Mouse (Mus musculus) brain, embryonic 18.5 days (tissue): ENCODE results near the gene Scg5.

Source experiments
- DNase-seq: peaks from one replicate; pipeline ENCODE4 v3.0.0-alpha.2; 2012; ENCODE audit warnings: low read depth, low spot score

The Scg5 gene

GRCm38 (mm10) chr2:113806851-113807577, 21.9 kb downstream of the Scg5 start:
- DNase-seq, result no peak

DNA sequence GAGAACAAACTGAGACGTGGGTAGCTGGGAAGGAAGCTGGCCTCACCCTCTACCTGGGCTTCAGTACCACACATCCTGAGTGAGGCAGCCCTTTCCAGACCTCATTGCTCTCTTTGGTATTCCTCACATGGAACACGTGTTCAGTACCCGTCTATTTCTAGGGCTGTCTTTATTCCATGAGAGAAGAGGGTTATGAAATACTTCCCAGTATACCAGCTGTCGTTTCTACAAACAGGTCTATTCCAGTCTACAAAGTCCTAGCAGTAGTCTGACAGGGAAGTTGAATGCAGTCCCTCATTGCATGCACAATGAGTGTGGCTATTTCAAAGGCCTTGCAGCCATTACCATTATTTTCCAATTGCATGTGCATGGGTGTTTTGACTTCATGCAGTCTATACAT, 23.2 kb downstream of the Scg5 start:
- DNase-seq, result no peak

- no peak for DNase-seq
Measured at GRCm38 (mm10) chr2:113803753-113804152, 25.2 kb downstream of the Scg5 start.

DNA sequence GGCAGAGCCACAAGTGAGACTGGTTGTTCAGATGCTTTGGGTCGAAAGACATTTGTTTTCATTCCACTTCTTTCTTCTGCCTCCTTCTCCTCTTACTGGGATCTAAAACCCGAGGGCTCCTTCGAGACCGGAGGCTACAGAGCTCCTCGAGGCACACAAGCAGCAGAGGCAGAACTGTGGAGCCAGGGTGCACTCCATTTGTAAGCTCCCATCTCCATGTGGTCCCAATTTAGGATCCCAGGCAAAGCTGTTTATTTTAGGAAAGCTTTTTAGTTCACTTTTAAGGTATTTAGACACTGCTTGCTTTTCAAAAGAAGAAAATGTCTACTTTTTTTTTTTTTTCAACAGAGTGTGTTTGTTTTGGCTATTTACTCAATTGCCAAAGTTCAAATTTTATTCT, 28.1 kb downstream of the Scg5 start:
- no peak for DNase-seq

GRCm38 (mm10) chr2:113798605-113799004, 30.3 kb downstream of the Scg5 start:
- DNase-seq, result no peak

DNA sequence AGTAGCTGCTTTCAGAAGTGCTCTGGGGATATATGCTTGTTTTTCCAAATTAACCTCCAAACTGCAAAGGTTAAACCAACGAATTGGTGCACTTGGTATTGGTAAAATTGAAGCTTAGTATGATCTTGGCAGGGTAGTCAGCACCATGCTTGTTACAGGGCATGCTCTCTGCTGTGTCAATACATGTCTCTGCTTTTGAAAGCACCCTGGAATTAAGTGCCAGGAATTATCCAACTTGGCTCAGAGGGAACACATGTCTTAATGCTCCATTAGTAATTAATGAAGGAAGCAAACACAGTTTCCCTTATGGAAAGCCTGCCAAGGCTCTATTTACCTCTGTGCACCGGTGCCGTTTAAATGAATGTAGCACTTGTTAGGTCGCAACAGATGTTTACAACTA, 33.7 kb downstream of the Scg5 start:
- no peak for DNase-seq

DNA sequence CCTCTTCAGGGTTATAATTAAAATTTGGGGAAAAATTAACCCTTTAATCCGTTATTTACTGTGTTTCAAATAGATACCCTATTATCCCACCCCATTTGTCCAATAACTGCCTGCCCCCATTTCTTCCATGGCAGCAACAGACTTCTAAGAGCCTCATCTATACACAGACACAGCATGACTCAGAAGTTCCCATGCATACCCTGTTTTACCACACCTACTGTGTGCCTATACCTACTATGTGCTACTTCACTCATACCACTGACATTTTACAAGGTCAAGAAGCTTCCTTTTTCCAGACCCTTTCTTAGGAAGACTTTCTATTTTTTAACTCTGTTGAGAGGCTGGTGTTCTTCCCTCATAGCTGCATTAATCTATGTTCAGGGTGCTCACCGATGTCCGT, 35.4 kb downstream of the Scg5 start:
- no peak for DNase-seq

DNA sequence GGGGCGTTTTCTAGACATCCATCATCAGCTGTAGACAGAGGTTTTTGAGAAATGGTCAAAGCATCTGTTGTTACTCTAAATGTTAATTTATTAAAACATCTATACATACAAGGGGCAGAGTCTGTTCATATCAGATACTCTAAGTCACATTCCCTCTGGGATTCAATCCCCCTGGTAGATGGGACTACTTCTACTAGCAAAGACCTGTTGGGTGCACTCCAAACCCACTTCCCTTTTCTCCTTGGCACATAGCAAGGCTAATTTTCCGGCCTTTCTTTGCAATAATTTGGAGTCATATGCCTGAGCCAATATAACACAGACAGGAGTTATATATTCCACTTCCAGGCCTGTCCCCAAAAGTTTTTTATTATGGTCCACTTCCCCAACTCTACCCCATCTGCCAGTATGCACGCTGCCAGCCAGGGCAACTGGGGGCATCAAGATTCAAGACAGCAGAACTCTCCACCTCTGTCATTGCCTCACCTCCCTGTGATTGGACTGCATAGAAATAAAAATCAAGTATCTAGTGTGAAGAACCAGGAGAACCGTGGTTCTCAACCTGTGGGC, 40.0 kb downstream of the Scg5 start:
- DNase-seq, result no peak

- DNase-seq, result no peak
Measured at GRCm38 (mm10) chr2:113787882-113788281, 41.0 kb downstream of the Scg5 start.

DNA sequence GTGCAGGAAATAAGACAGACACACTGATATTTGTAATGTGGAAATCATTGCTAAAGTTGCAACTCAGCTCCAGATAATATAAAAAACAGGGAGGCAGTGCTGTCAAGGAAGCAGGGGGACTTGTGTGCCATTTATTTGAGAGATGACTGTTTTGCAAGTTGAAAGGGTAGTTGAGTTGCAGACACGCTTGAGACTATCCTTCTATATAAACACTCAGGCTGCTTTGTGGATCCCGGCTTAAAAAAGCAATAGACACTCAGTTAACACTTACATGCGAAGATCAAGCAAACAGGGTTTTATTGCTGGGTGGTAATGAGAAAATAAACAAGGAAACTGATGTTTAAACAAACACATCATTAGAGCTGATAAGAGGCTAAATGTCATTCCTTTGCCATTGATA, 44.1 kb downstream of the Scg5 start:
- no peak for DNase-seq

DNA sequence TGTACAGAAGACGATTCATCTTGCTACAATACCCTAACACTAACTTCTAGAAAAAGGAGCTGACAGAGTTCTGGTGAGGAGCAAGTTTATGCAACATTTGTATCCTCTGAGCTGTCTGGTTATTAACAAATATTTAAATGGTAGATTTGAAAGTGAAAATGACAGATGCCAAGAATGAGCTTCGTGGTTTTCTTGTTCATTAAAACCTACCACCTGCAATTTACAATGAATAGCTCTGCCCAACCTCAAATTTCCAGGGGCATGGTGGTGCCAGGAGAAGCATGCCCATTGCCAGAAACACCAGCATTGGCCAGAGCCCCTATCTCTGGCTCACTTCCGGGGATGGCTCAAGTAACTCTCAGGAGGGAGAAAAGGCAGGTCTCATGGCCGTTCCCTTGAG, 47.4 kb downstream of the Scg5 start:
- no peak for DNase-seq

- no peak for DNase-seq
Measured at GRCm38 (mm10) chr2:113781107-113781506, 47.8 kb downstream of the Scg5 start.

DNA sequence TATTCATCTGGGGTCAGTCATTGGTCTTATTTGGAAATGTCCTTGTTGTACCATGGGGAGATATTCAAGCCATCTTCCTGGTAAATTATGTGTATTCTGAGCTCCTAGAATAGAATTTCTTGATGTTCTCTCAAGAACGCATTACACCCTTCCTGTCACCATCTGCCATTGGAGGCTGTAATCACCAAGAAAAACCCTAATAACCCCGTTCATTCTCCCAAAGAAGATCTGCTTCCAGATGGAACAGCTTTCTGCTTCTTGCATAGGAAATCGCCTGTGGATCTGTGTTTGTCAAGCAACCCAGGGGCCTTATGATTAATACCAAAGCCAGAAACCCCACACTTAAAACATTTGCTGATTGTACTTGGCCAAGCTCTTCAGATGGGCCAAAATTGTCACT, 49.6 kb downstream of the Scg5 start:
- DNase-seq, result no peak

- DNase-seq, result no peak
Measured at GRCm38 (mm10) chr2:113778036-113778435, 50.9 kb downstream of the Scg5 start.

DNA sequence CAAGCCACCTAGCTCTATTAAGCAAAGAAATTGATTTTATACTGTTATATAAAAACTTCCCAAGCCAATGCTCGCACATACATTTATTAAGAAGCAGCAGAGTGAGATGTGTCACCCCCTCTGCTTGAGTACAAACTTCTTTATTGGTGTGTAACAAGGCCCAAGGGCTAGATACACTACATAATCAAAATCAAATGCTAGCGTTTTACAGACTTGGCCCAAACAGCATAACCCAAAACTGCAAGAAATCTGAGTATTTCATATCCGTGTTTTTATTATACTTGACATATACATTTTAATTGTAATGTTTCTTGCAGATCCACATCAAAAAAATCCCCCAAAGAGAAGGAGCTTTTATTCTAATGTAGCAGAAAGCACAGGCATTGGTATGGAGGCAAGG, 52.6 kb downstream of the Scg5 start:
- no peak for DNase-seq

DNA sequence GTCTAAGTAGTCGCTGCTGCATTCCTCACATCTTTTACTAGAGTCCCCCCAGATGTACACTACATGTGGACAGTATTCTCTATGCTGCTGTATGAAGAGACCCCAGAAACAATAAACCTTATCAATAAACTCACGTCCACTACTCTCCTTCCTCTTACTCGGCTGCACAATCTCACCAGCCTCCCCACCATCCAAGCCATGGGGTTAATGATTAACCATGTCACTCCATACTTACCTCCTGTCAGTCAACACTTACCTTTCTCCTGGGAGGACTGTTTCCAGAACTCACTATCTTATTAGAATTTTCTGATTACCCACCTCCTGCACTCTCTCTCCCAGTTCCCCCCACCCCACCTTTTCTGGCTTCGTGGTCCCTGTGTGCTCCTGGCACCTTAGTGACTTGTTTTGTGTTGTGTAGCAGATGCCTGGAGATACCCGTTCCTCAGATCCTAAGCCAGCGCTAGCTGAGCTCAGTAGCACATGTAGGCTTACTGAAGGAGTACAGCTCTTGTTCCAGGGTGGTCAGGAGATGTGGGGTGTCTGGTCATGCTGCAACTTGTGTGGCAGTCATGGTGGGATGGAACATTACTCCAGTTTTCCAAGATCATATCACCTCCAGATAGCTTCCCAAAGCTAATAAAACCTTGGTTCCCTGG, 54.6 kb downstream of the Scg5 start:
- no peak for DNase-seq

GRCm38 (mm10) chr2:113768541-113769303, 60.2 kb downstream of the Scg5 start:
- DNase-seq, result no peak

DNA sequence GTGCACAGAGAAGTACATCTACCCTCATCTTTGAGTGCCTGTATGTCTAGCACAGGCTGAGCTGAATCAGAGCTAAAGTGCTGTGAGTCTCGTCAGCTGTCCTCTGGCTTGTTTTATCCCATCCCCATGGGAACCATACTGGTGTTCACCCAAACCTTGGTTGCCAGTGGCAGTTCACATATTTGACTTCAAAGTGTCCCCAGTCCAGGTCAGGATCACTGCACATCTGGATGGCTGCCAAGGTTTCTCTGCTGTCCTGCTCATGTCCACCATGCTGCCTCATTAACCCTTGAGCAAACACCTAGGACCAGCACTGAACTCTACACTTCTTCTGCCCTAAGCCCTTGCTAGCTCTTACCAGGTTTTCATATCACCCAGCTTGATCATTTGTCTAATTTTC, 63.0 kb downstream of the Scg5 start:
- no peak for DNase-seq

DNA sequence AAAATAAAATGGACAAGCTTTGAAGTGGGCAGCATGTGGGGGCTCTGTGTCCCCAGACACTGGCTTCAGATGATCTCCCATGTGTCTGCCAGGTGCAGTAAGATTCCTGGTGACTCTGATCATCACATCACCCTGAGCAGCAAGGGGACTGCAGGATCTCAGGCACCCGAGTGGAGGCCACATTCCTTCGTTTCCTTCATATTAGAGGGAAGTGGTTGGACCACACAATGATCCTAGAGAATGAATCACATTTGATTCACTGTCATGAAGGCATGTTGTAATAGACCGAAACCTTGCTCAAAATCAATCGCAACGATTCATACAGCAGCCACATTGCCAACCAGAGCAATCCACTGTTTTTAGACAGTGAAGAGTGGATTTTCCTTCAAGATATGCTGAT, 64.0 kb downstream of the Scg5 start:
- DNase-seq, result no peak

DNA sequence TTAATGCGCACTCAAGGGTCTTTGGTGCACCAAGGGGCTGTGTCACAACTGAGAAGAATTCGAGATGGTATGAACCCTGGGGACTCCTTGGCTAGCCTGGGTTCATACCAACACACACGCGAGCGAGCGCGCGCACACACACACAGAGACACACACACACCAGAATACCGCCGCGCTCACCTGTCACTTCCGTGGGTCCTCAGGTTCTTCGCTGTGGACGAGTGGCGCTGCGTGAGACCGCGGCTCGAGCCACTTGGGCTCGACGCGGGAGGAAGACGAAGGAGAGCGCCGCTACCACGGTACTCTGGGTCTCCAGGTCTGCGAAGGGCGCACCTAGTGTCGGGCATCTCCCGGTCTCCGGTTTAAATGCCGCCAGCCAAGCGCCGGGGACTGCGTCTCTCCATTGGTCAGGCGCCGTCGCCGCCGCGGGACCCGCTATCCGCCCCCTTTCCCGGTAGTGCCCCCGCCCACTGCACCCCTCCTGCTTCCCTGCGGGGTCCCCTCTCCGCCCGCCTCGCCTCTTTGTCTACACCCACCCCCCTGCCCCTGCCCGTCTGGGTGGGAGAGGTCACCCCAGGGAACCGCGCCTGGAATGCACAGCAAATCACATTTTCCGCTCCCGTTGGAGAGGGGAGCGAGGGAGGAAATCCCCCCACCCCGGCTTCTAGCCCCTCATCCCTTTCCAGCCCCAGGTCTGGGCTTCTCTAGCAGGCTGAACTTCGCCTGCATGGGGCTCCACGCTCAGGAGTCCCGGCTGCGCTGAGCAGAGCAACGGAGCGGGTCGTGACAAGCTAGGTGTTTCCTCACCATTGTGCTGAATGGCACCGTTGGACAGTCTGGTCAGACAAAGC, 70.4 kb downstream of the Scg5 start, which contains the start of gene Grem1:
TSS of gene Grem1 (minus strand) at position 336 of the 851 bp plus-strand sequence.
- DNase-seq, result no peak

DNA sequence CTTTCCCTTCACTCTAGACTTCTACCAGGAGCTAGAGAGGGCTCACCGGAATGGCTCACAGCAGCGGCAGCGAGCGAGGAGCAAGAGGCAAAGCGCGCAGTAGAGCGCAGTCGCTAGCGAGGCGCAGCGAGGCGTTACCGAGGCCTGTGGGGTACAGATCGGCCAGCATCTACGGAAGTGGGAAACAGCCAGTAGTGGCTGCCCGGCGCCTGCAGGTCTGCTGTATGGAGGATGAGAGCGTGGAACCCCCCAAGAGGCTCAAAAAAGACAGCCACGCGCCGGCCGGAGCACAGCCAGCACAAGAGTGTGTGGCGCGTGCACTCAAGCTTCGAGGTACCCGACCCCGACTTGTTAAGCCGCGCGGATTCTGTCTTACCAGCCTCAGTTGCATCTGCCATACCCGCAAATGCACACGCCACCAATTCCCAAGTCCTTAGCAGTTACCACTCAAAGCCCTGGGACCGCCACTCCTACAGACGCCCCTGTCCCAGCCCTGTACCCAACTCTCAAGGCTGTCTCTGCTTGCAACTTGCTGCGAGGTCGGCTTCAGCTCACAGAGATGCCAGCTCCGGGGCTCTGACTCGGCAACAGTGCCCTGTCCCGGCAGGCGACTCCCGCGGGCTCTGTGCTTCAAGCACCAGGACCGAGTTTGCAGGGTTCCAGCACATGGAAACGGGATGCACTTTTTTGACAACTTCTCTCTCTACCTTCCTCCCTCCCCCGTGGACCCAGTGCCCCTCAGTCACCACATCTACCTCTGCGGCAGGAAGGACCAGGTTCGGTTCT, 71.2 kb downstream of the Scg5 start:
- no peak for DNase-seq
